Mouse (Mus musculus): ENCODE data around the gene Phf13. TPM values are rescaled to one million over a fixed set of nuclear protein-coding genes. Genes with fewer than 3 reads are reported as not detected.
"Not testable (repeated sequence)": the region's sequence is repeated elsewhere in the genome, so short reads cannot be mapped to it uniquely, and the experiment has no call there.

The Phf13 gene
- total and polyA plus RNA-seq, 2 experiments from 2014 or later, result 17.1 to 17.2 TPM

DNA sequence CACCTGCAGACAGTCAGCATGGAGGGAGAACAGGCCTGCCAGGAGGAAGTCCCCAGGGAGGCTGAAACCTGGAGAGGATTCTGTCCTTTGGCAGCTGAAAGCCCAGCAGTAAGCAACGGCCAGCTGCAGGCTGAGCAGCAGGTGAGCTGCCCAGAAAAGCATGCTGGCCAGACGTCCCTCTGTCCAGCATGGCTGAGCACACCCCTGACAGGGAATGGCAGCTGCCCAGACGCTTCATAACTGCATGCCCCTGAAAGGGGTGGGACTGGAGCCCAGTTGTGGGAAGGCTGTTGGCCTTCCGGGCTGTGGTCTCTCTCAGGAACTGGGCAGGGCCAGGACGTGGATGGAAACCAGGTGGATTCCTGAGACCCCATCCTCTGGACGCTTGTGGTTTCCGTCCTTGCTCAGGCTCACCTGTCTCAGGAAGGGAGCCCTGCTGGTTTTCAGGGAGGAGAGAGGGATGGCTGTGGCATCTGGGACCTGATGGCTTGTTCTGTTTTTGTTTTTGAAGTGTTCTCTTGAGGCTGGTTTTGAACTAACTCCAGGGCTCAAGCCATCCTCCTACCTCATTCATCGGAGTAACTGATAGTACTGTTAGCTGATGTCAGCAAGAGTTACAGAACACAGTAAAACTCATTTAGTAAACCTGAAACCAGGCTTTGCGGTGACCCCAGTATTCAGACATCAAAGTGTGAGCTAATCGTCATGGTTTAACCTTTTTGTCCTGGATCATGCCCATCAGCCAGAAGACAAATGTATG, 42.3 kb upstream of the Phf13 start, which contains the start of gene Tas1r1:
Tas1r1 (minus strand) TSS at position 344 of the 760 bp plus-strand sequence.
- WGBS, result 51% methylated on average over 10 of the region's 10 CpGs
- DNase-seq (no peak), ATAC-seq (no peak)
- peaks cover 19% of the 10 kb centered on the region for H3K36me3 ChIP-seq (ENCODE audit: insufficient read depth)
- H3K9ac ChIP-seq, result peak within 1 kb of the TSS; percentile 70
- H3K4me3 ChIP-seq (ENCODE audit: low read depth, low read length), result peak within 1 kb of the TSS; percentile 84
- no peaks in the 10 kb centered on the region for H3K9me3 ChIP-seq (ENCODE audit: low read length)
- peak within 1 kb of the TSS; percentile 88 for H3K4me2 ChIP-seq (ENCODE audit: low read depth)
- 0 out of 2 replicates have a peak within 1 kb of the TSS, but pooled peaks have one; percentile 9 for H3K27ac ChIP-seq (ENCODE audit: low read depth, low read length)
- no peak for TF ChIP-seq CTCF (IDR thresholded peaks at IDR 0.05; ENCODE audit: low read depth)
- H3K4me1 ChIP-seq (ENCODE audit: insufficient read depth), result peaks cover 11% of the 10 kb centered on the region; the same call in 1 of the 2 replicates
- H3K27me3 ChIP-seq (ENCODE audit: insufficient read depth, low read length), result no peaks in the 10 kb centered on the region

- peaks cover 11% of the 10 kb centered on the region; the same call in 1 of the 2 replicates for H3K4me1 ChIP-seq (ENCODE audit: insufficient read depth)
- H3K27ac ChIP-seq (ENCODE audit: low read depth, low read length); H3K9me3 ChIP-seq (ENCODE audit: low read length); H3K9ac ChIP-seq; DNase-seq; ATAC-seq; H3K4me2 ChIP-seq (ENCODE audit: low read depth); H3K36me3 ChIP-seq (ENCODE audit: insufficient read depth); H3K4me3 ChIP-seq (ENCODE audit: low read depth, low read length); H3K27me3 ChIP-seq (ENCODE audit: insufficient read depth, low read length): not testable (repeated sequence)
- peak; percentile 30 for TF ChIP-seq CTCF (IDR thresholded peaks at IDR 0.05; ENCODE audit: low read depth)
- WGBS, result 92% methylated on average over 6 of the region's 6 CpGs
Observed at GRCm38 (mm10) chr4:152036464-152036863, 40.4 kb upstream of the Phf13 start.

GRCm38 (mm10) chr4:152032922-152033321, 36.9 kb upstream of the Phf13 start:
- H3K27me3 ChIP-seq (ENCODE audit: insufficient read depth, low read length), result no peaks in the 10 kb centered on the region
- H3K9ac ChIP-seq, result no peak overlapping the region
- no peak overlapping the region for H3K27ac ChIP-seq (ENCODE audit: low read depth, low read length)
- TF ChIP-seq CTCF (IDR thresholded peaks at IDR 0.05; ENCODE audit: low read depth), result no peak
- DNase-seq (no peak), ATAC-seq (no peak)
- WGBS, result 90% methylated on average over 13 of the region's 13 CpGs
- no peak overlapping the region for H3K4me2 ChIP-seq (ENCODE audit: low read depth)
- peaks cover 19% of the 10 kb centered on the region for H3K4me1 ChIP-seq (ENCODE audit: insufficient read depth)
- H3K36me3 ChIP-seq (ENCODE audit: insufficient read depth), result no peaks in the 10 kb centered on the region
- H3K4me3 ChIP-seq (ENCODE audit: low read depth, low read length), result no peak overlapping the region
- H3K9me3 ChIP-seq (ENCODE audit: low read length), result no peaks in the 10 kb centered on the region

- DNase-seq (peak; percentile 41), ATAC-seq (no peak)
- TF ChIP-seq CTCF (IDR thresholded peaks at IDR 0.05; ENCODE audit: low read depth), result peak; percentile 49
- H3K27me3 ChIP-seq (ENCODE audit: insufficient read depth, low read length), result no peaks in the 10 kb centered on the region
- WGBS, result 52% methylated on average over 4 of the region's 4 CpGs
- no peak overlapping the region for H3K27ac ChIP-seq (ENCODE audit: low read depth, low read length)
- H3K4me1 ChIP-seq (ENCODE audit: insufficient read depth), result peaks cover 34% of the 10 kb centered on the region
- no peaks in the 10 kb centered on the region; the same call in 1 of the 2 replicates for H3K36me3 ChIP-seq (ENCODE audit: insufficient read depth)
- H3K9ac ChIP-seq, result no peak overlapping the region
- peak overlapping the region; percentile 17; the same call in 1 of the 2 replicates for H3K4me2 ChIP-seq (ENCODE audit: low read depth)
- no peak overlapping the region for H3K4me3 ChIP-seq (ENCODE audit: low read depth, low read length)
- no peaks in the 10 kb centered on the region for H3K9me3 ChIP-seq (ENCODE audit: low read length)
Observed at GRCm38 (mm10) chr4:152029997-152030396, 33.9 kb upstream of the Phf13 start.

GRCm38 (mm10) chr4:152029087-152029486, 33.0 kb upstream of the Phf13 start:
- H3K27me3 ChIP-seq (ENCODE audit: insufficient read depth, low read length), result no peaks in the 10 kb centered on the region
- 49% methylated on average over 5 of the region's 5 CpGs for WGBS
- peak; percentile 58 for TF ChIP-seq CTCF (IDR thresholded peaks at IDR 0.05; ENCODE audit: low read depth)
- H3K36me3 ChIP-seq (ENCODE audit: insufficient read depth), result peaks cover 3% of the 10 kb centered on the region; the same call in 1 of the 2 replicates
- no peaks in the 10 kb centered on the region for H3K9me3 ChIP-seq (ENCODE audit: low read length)
- peak overlapping the region; percentile 97 for H3K4me2 ChIP-seq (ENCODE audit: low read depth)
- H3K4me1 ChIP-seq (ENCODE audit: insufficient read depth), result peaks cover 34% of the 10 kb centered on the region
- no peak for DNase-seq
- H3K4me3 ChIP-seq (ENCODE audit: low read depth, low read length), result no peak overlapping the region
- H3K9ac ChIP-seq, result no peak overlapping the region
- H3K27ac ChIP-seq (ENCODE audit: low read depth, low read length), result no peak overlapping the region
- no peak for ATAC-seq

GRCm38 (mm10) chr4:152028456-152028855, 32.4 kb upstream of the Phf13 start:
- Histone ChIP-seq H3K4me3 (ENCODE audit: low read depth, low read length) (peak overlapping the region; percentile 61), H3K27ac (ENCODE audit: low read depth, low read length) (no peak overlapping the region), H3K4me2 (ENCODE audit: low read depth) (peak overlapping the region; percentile 97), H3K4me1 (ENCODE audit: insufficient read depth) (peaks cover 34% of the 10 kb centered on the region), H3K27me3 (ENCODE audit: insufficient read depth, low read length) (no peaks in the 10 kb centered on the region), H3K9ac (peak overlapping the region; percentile 66; the same call in 1 of the 2 replicates), H3K9me3 (ENCODE audit: low read length) (no peaks in the 10 kb centered on the region), H3K36me3 (ENCODE audit: insufficient read depth) (peaks cover 6% of the 10 kb centered on the region; the same call in 1 of the 2 replicates)
- 0 out of 2 replicates have a peak, but pooled peaks have one; percentile 2 for TF ChIP-seq CTCF (IDR thresholded peaks at IDR 0.05; ENCODE audit: low read depth)
- no peak for ATAC-seq
- WGBS, result 72% methylated on average over 15 of the region's 15 CpGs
- no peak for DNase-seq

GRCm38 (mm10) chr4:152027524-152027923, 31.5 kb upstream of the Phf13 start, which contains the start of gene Zbtb48:
Zbtb48 (minus strand) TSS chr4:152027671.
- H3K4me1 ChIP-seq (ENCODE audit: insufficient read depth), result peaks cover 34% of the 10 kb centered on the region
- ATAC-seq (peak; percentile 99), DNase-seq (peak; percentile 97)
- WGBS, result under 1% methylated on average over 35 of the region's 35 CpGs
- peak within 1 kb of the TSS; percentile 68 for H3K27ac ChIP-seq (ENCODE audit: low read depth, low read length)
- H3K36me3 ChIP-seq (ENCODE audit: insufficient read depth), result peaks cover 14% of the 10 kb centered on the region
- H3K27me3 ChIP-seq (ENCODE audit: insufficient read depth, low read length), result no peaks in the 10 kb centered on the region
- TF ChIP-seq CTCF (IDR thresholded peaks at IDR 0.05; ENCODE audit: low read depth), result no peak
- H3K9ac ChIP-seq, result peak within 1 kb of the TSS; percentile 66
- H3K4me2 ChIP-seq (ENCODE audit: low read depth), result peak within 1 kb of the TSS; percentile 97
- no peaks in the 10 kb centered on the region for H3K9me3 ChIP-seq (ENCODE audit: low read length)
- H3K4me3 ChIP-seq (ENCODE audit: low read depth, low read length), result peak within 1 kb of the TSS; percentile 61
